Mouse (Mus musculus): ENCODE measurements at regions not wholly inside any gene's neighbourhood (a gene's known extent, or its start where the extent isn't known, plus 50 kb on each side); places are given as distances from the start of the nearest gene placed in this dataset.

- DNase-seq (ENCODE audit: low read depth, low spot score), result no peak
Observed at GRCm38 (mm10) chr3:143087786-143088185, 206.0 kb upstream of the Pkn2 start.

- no peak for DNase-seq (ENCODE audit: low read depth, low spot score)
Observed at GRCm38 (mm10) chr3:143078310-143078709, 196.5 kb upstream of the Pkn2 start.

- DNase-seq (ENCODE audit: low read depth, low spot score), result no peak
Observed at GRCm38 (mm10) chr3:143071839-143072373, 190.1 kb upstream of the Pkn2 start.

- DNase-seq (ENCODE audit: low read depth, low spot score), result no peak
Observed at GRCm38 (mm10) chr3:143054858-143055257, 173.1 kb upstream of the Pkn2 start.

- no peak for DNase-seq (ENCODE audit: low read depth, low spot score)
Observed at GRCm38 (mm10) chr3:143053286-143053993, 171.6 kb upstream of the Pkn2 start.

- no peak for DNase-seq (ENCODE audit: low read depth, low spot score)
Observed at GRCm38 (mm10) chr3:143040666-143041065, 158.9 kb upstream of the Pkn2 start.

GRCm38 (mm10) chr3:143036108-143036507 is 154.3 kb upstream of the Pkn2 start:
- no peak for DNase-seq (ENCODE audit: low read depth, low spot score)

GRCm38 (mm10) chr3:143034588-143034987 is 152.8 kb upstream of the Pkn2 start:
- DNase-seq (ENCODE audit: low read depth, low spot score), result no peak

GRCm38 (mm10) chr3:143022486-143022885 is 140.7 kb upstream of the Pkn2 start:
- DNase-seq (ENCODE audit: low read depth, low spot score), result no peak

GRCm38 (mm10) chr3:143021159-143021871 is 139.5 kb upstream of the Pkn2 start:
- DNase-seq (ENCODE audit: low read depth, low spot score), result no peak

- peak; percentile 12 for DNase-seq (ENCODE audit: low read depth, low spot score)
Observed at GRCm38 (mm10) chr3:143017480-143017879, 135.7 kb upstream of the Pkn2 start.

- DNase-seq (ENCODE audit: low read depth, low spot score), result no peak
Observed at GRCm38 (mm10) chr3:143016758-143017157, 135.0 kb upstream of the Pkn2 start.

GRCm38 (mm10) chr3:143014421-143014820 is 132.6 kb upstream of the Pkn2 start:
- DNase-seq (ENCODE audit: low read depth, low spot score), result no peak

- DNase-seq (ENCODE audit: low read depth, low spot score), result no peak
Observed at GRCm38 (mm10) chr3:143007047-143007446, 125.2 kb upstream of the Pkn2 start.

GRCm38 (mm10) chr3:143001952-143002351 is 120.1 kb upstream of the Pkn2 start:
- DNase-seq (ENCODE audit: low read depth, low spot score), result peak; percentile 12

GRCm38 (mm10) chr3:142995981-142996743 is 114.4 kb upstream of the Pkn2 start:
- DNase-seq (ENCODE audit: low read depth, low spot score), result no peak

- no peak for DNase-seq (ENCODE audit: low read depth, low spot score)
Observed at GRCm38 (mm10) chr3:142984547-142984946, 102.7 kb upstream of the Pkn2 start.

- no peak for DNase-seq (ENCODE audit: low read depth, low spot score)
Observed at GRCm38 (mm10) chr3:142981221-142981620, 99.4 kb upstream of the Pkn2 start.

- DNase-seq (ENCODE audit: low read depth, low spot score), result no peak
Observed at GRCm38 (mm10) chr3:142979161-142979560, 97.4 kb upstream of the Pkn2 start.

GRCm38 (mm10) chr3:142976519-142977394 is 95.0 kb upstream of the Pkn2 start:
- no peak for DNase-seq (ENCODE audit: low read depth, low spot score)

GRCm38 (mm10) chr3:142975606-142976005 is 93.8 kb upstream of the Pkn2 start:
- DNase-seq (ENCODE audit: low read depth, low spot score), result no peak

Data from ZHBTc4 (cell line).